Mouse (Mus musculus): ENCODE measurements around the gene Slc22a4. TPM values are rescaled to one million over a fixed set of nuclear protein-coding genes. Genes with fewer than 3 reads are reported as not detected.

Gene Slc22a4
- polyA plus RNA-seq, 1 experiment: 18.9 TPM

GRCm38 (mm10) chr11:54028997-54029396 lies 1.1 kb upstream of the Slc22a4 start:
- WGBS: 67% methylated on average over 4 of the region's 4 CpGs
- no peaks in the 10 kb centered on the region for H3K36me3 ChIP-seq (ENCODE audit: control insufficient read depth, insufficient read depth, low read length)
- no peaks in the 10 kb centered on the region for H3K27me3 ChIP-seq (ENCODE audit: control insufficient read depth, insufficient read depth, low read length)
- H3K4me3 ChIP-seq (ENCODE audit: low read depth, low read length): peak overlapping the region; percentile 74
- peak overlapping the region; percentile 85 for H3K27ac ChIP-seq (ENCODE audit: insufficient read depth, low read depth, low read length)
- H3K4me1 ChIP-seq (ENCODE audit: control insufficient read depth, insufficient read depth, insufficient read length, low read length): peaks cover 16% of the 10 kb centered on the region
- TF ChIP-seq CTCF (IDR thresholded peaks at IDR 0.05; ENCODE audit: extremely low read depth, insufficient read length, insufficient replicate concordance, low read depth, low read length): no peak
- no peak for TF ChIP-seq POLR2A (IDR thresholded peaks at IDR 0.05; ENCODE audit: low read depth, low read length)

- peak overlapping the region; percentile 22; the same call in 1 of the 2 replicates for H3K27ac ChIP-seq (ENCODE audit: insufficient read depth, low read depth, low read length)
- WGBS: 30% methylated on average over 31 of the region's 31 CpGs
- H3K36me3 ChIP-seq (ENCODE audit: control insufficient read depth, insufficient read depth, low read length): no peaks in the 10 kb centered on the region
Measured at GRCm38 (mm10) chr11:54027131-54028043, 503 bp downstream of the Slc22a4 start.

GRCm38 (mm10) chr11:54026491-54027041 lies 1.3 kb downstream of the Slc22a4 start:
- Histone ChIP-seq H3K4me3 (ENCODE audit: low read depth, low read length) (peak overlapping the region; percentile 74; the same call in 1 of the 2 replicates), H3K4me1 (ENCODE audit: control insufficient read depth, insufficient read depth, insufficient read length, low read length) (peaks cover 30% of the 10 kb centered on the region), H3K36me3 (ENCODE audit: control insufficient read depth, insufficient read depth, low read length) (no peaks in the 10 kb centered on the region), H3K27ac (ENCODE audit: insufficient read depth, low read depth, low read length) (no peak overlapping the region), H3K27me3 (ENCODE audit: control insufficient read depth, insufficient read depth, low read length) (no peaks in the 10 kb centered on the region)
- TF ChIP-seq POLR2A (IDR thresholded peaks at IDR 0.05; ENCODE audit: low read depth, low read length) (no peak), CTCF (IDR thresholded peaks at IDR 0.05; ENCODE audit: extremely low read depth, insufficient read length, insufficient replicate concordance, low read depth, low read length) (no peak)
- 38% methylated on average over 1 of the region's 1 CpGs for WGBS

More at GRCm38 (mm10) chr11:54027131-54028043, 503 bp downstream of the Slc22a4 start:
- H3K4me3 ChIP-seq (ENCODE audit: low read depth, low read length): peak overlapping the region; percentile 74
- no peaks in the 10 kb centered on the region for H3K27me3 ChIP-seq (ENCODE audit: control insufficient read depth, insufficient read depth, low read length)
- H3K4me1 ChIP-seq (ENCODE audit: control insufficient read depth, insufficient read depth, insufficient read length, low read length): peaks cover 25% of the 10 kb centered on the region
- no peak for TF ChIP-seq CTCF (IDR thresholded peaks at IDR 0.05; ENCODE audit: extremely low read depth, insufficient read length, insufficient replicate concordance, low read depth, low read length)
- no peak for TF ChIP-seq POLR2A (IDR thresholded peaks at IDR 0.05; ENCODE audit: low read depth, low read length)

GRCm38 (mm10) chr11:54021396-54022093 lies 6.3 kb downstream of the Slc22a4 start:
- Histone ChIP-seq H3K4me1 (ENCODE audit: control insufficient read depth, insufficient read depth, insufficient read length, low read length) (peaks cover 25% of the 10 kb centered on the region), H3K27ac (ENCODE audit: insufficient read depth, low read depth, low read length) (peak overlapping the region; percentile 63), H3K36me3 (ENCODE audit: control insufficient read depth, insufficient read depth, low read length) (no peaks in the 10 kb centered on the region), H3K4me3 (ENCODE audit: low read depth, low read length) (no peak overlapping the region), H3K27me3 (ENCODE audit: control insufficient read depth, insufficient read depth, low read length) (no peaks in the 10 kb centered on the region)
- TF ChIP-seq POLR2A (IDR thresholded peaks at IDR 0.05; ENCODE audit: low read depth, low read length) (no peak), CTCF (IDR thresholded peaks at IDR 0.05; ENCODE audit: extremely low read depth, insufficient read length, insufficient replicate concordance, low read depth, low read length) (no peak)
- 38% methylated on average over 5 of the region's 5 CpGs for WGBS

GRCm38 (mm10) chr11:54018893-54019732 lies 8.8 kb downstream of the Slc22a4 start:
- TF ChIP-seq CTCF (IDR thresholded peaks at IDR 0.05; ENCODE audit: extremely low read depth, insufficient read length, insufficient replicate concordance, low read depth, low read length) (no peak), POLR2A (IDR thresholded peaks at IDR 0.05; ENCODE audit: low read depth, low read length) (no peak)
- Histone ChIP-seq H3K4me1 (ENCODE audit: control insufficient read depth, insufficient read depth, insufficient read length, low read length) (peaks cover 17% of the 10 kb centered on the region), H3K27me3 (ENCODE audit: control insufficient read depth, insufficient read depth, low read length) (no peaks in the 10 kb centered on the region), H3K4me3 (ENCODE audit: low read depth, low read length) (no peak overlapping the region), H3K27ac (ENCODE audit: insufficient read depth, low read depth, low read length) (no peak overlapping the region), H3K36me3 (ENCODE audit: control insufficient read depth, insufficient read depth, low read length) (no peaks in the 10 kb centered on the region)
- 87% methylated on average over 3 of the region's 3 CpGs for WGBS

- Histone ChIP-seq H3K36me3 (ENCODE audit: control insufficient read depth, insufficient read depth, low read length) (no peaks in the 10 kb centered on the region), H3K4me3 (ENCODE audit: low read depth, low read length) (no peak overlapping the region), H3K27ac (ENCODE audit: insufficient read depth, low read depth, low read length) (no peak overlapping the region), H3K27me3 (ENCODE audit: control insufficient read depth, insufficient read depth, low read length) (no peaks in the 10 kb centered on the region), H3K4me1 (ENCODE audit: control insufficient read depth, insufficient read depth, insufficient read length, low read length) (peaks cover 10% of the 10 kb centered on the region)
- TF ChIP-seq POLR2A (IDR thresholded peaks at IDR 0.05; ENCODE audit: low read depth, low read length) (no peak), CTCF (IDR thresholded peaks at IDR 0.05; ENCODE audit: extremely low read depth, insufficient read length, insufficient replicate concordance, low read depth, low read length) (no peak)
- 75% methylated on average over 4 of the region's 4 CpGs for WGBS
Measured at GRCm38 (mm10) chr11:54017596-54017995, 10.3 kb downstream of the Slc22a4 start.
